Mouse (Mus musculus): ENCODE measurements around the gene Cd9.

Cd9 gene

GRCm38 (mm10) chr6:125494092-125494871, at the start of gene Cd9:
Cd9 (minus strand) TSS chr6:125494791.
- DNase-seq (ENCODE audit: low spot score in 2 of 2) = peak; percentile 79 to 81

GRCm38 (mm10) chr6:125541296-125541695, 46.7 kb upstream of the Cd9 start:
- DNase-seq (ENCODE audit: low spot score in 2 of 2) = no peak

GRCm38 (mm10) chr6:125540826-125541225, 46.2 kb upstream of the Cd9 start:
- no peak for DNase-seq (ENCODE audit: low spot score in 2 of 2)

GRCm38 (mm10) chr6:125540199-125540598, 45.6 kb upstream of the Cd9 start:
- no peak for DNase-seq (ENCODE audit: low spot score in 2 of 2)

GRCm38 (mm10) chr6:125539423-125539822, 44.8 kb upstream of the Cd9 start:
- DNase-seq (ENCODE audit: low spot score in 2 of 2) = no peak

GRCm38 (mm10) chr6:125538469-125538868, 43.9 kb upstream of the Cd9 start:
- no peak for DNase-seq (ENCODE audit: low spot score in 2 of 2)

- no peak for DNase-seq (ENCODE audit: low spot score in 2 of 2)
These were observed 40.4 kb upstream of the Cd9 start for GRCm38 (mm10) chr6:125534990-125535389.

GRCm38 (mm10) chr6:125533104-125533650, 38.6 kb upstream of the Cd9 start:
- DNase-seq (ENCODE audit: low spot score in 2 of 2) = no peak

- DNase-seq (ENCODE audit: low spot score in 2 of 2) = no peak
These were observed 34.9 kb upstream of the Cd9 start for GRCm38 (mm10) chr6:125529479-125529878.

- DNase-seq (ENCODE audit: low spot score in 2 of 2) = no peak
These were observed 34.1 kb upstream of the Cd9 start for GRCm38 (mm10) chr6:125528614-125529200.

GRCm38 (mm10) chr6:125526066-125526465, 31.5 kb upstream of the Cd9 start:
- no peak for DNase-seq (ENCODE audit: low spot score in 2 of 2)

- DNase-seq (ENCODE audit: low spot score in 2 of 2) = no peak
These were observed 29.4 kb upstream of the Cd9 start for GRCm38 (mm10) chr6:125524027-125524426.

- DNase-seq (ENCODE audit: low spot score in 2 of 2) = no peak
These were observed 27.1 kb upstream of the Cd9 start for GRCm38 (mm10) chr6:125521558-125522193.

GRCm38 (mm10) chr6:125515503-125516315, 21.1 kb upstream of the Cd9 start:
- no peak for DNase-seq (ENCODE audit: low spot score in 2 of 2)

GRCm38 (mm10) chr6:125512950-125513596, 18.5 kb upstream of the Cd9 start:
- no peak for DNase-seq (ENCODE audit: low spot score in 2 of 2)

GRCm38 (mm10) chr6:125511196-125511595, 16.6 kb upstream of the Cd9 start:
- DNase-seq (ENCODE audit: low spot score in 2 of 2) = no peak

GRCm38 (mm10) chr6:125510645-125511044, 16.1 kb upstream of the Cd9 start:
- DNase-seq (ENCODE audit: low spot score in 2 of 2) = no peak

GRCm38 (mm10) chr6:125509783-125510182, 15.2 kb upstream of the Cd9 start:
- DNase-seq (ENCODE audit: low spot score in 2 of 2) = no peak

- DNase-seq (ENCODE audit: low spot score in 2 of 2) = no peak
These were observed 11.8 kb upstream of the Cd9 start for GRCm38 (mm10) chr6:125506427-125506826.

GRCm38 (mm10) chr6:125504622-125505355, 10.2 kb upstream of the Cd9 start:
- no peak for DNase-seq (ENCODE audit: low spot score in 2 of 2)
